Mouse (Mus musculus) 416B (cell line): ENCODE measurements around the gene Ehd3.

Experiments used
- DNase-seq: peaks from one replicate; pipeline ENCODE4 v3.0.0; 2011; ENCODE audit warnings: low read depth

Ehd3 gene

DNA sequence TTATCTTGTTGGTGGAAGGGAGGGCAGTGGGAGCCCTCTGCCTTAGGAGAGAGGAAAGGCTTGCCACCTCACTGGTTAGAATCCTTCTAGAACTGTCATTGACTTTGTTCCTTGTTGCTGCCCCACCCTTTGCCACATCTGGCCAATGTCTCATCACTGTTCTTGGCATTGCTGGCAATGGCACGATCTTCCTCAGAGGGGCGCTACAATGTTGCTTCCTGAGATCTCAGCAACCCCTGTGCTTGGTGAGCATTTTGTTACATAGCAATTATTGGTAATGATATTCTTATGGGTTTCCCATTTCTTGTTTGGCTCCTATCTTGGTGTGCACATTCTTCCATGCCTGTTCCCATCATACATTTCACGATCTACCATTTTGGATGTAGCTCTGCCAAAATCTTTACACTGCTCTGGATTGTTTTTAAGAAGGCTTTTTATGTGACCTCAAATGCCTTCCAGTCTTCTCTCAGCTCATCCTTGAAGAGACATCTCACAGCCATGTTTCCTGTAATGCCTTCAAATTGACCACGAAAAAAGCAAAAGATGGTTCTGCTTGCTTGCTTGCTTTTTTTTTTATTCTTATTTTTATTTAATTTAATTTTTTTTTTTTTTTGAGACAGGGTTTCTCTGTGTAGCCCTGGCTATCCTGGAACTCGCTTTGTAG is at the start of gene Ehd3:
TSS of gene Ehd3 (plus strand) at position 614 of the 664 bp plus-strand sequence.
- DNase-seq = no peak

DNA sequence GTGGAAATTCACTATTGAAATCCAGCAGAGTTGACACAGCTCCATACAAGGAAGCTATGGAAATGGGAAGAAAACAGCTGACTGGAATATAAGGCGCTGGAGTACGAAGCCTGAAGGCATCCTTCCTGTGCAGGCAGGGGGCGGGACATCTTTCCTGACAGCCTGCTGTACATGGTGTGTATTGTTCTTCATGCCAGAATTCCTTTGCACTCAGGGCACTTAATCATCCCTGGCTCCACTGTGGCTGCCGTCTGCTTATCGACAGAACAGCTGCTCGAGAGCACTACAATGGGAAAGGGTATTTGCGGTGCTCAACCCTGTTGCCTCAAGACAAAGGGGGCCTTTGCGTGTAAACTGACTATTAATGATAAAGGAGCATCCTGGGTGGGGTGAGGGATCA is 33.0 kb upstream of the Ehd3 start:
- no peak for DNase-seq

- DNase-seq = no peak
These were observed 17.2 kb upstream of the Ehd3 start for GRCm38 (mm10) chr17:73786642-73787311.

GRCm38 (mm10) chr17:73790284-73791020 is 13.5 kb upstream of the Ehd3 start:
- DNase-seq = no peak

- DNase-seq = no peak
These were observed 7.1 kb upstream of the Ehd3 start for GRCm38 (mm10) chr17:73796789-73797188.

DNA sequence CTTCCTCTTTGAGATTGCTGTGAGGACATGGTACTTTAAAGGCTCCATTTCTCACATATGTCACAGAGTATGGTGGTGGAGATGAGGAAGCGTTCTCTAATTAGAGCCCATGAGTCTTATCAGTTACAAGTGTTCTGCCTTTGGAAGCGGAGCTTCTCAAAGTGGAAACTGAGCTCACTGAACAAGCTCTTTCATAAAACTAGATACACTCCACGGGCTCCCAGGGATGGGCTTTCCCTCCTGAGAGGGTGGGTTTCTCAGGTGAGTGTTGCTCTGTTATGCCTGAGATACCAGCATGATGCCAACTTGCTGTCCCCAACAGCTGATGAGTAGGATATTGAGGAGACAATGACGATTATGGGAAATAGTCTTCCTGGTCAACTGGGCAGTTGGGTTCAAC is 6.2 kb upstream of the Ehd3 start:
- DNase-seq = no peak

GRCm38 (mm10) chr17:73804592-73805271 is 798 bp downstream of the Ehd3 start:
- no peak for DNase-seq

- no peak for DNase-seq
These were observed 2.4 kb downstream of the Ehd3 start for GRCm38 (mm10) chr17:73806331-73806730.

- no peak for DNase-seq
These were observed 3.3 kb downstream of the Ehd3 start for GRCm38 (mm10) chr17:73807211-73807610.

GRCm38 (mm10) chr17:73808431-73808830 is 4.5 kb downstream of the Ehd3 start:
- DNase-seq = no peak

GRCm38 (mm10) chr17:73810801-73811200 is 6.9 kb downstream of the Ehd3 start:
- no peak for DNase-seq

GRCm38 (mm10) chr17:73811566-73811965 is 7.6 kb downstream of the Ehd3 start:
- no peak for DNase-seq

GRCm38 (mm10) chr17:73813031-73813660 is 9.2 kb downstream of the Ehd3 start:
- DNase-seq = no peak

- DNase-seq = no peak
These were observed 10.7 kb downstream of the Ehd3 start for GRCm38 (mm10) chr17:73814500-73815190.

DNA sequence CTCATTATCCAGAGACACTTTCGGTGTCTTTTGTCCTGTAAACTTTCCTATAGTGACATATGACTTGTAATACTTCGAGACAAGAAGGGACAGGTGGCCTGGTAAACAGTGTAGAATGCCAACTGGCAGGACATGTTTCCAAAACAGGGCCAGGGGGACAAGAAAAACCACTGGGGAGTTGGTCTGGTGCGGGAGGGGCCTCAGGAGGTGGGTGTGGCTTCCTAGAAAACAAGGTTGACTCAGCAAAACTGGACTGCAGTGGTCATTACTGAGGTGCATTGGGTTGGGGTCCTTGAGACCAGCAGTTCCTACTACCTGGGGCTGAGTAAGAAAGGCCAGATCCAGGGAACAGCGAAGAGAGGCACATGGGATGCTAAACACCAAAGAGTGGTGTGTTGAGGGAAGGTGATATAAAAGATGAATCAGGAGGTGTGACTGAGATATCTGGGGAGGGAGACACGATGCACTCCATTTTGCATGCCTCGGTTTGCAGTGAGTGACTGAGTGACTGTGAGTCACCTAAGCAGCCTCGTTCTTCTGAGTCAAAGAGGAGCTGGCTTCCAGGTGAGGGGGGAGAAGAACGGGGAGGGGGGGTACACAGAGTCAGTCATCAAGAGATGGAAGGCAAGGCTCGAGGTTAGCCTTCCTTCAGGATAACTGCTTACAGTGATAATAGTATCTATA is 13.9 kb downstream of the Ehd3 start:
- DNase-seq = no peak

DNA sequence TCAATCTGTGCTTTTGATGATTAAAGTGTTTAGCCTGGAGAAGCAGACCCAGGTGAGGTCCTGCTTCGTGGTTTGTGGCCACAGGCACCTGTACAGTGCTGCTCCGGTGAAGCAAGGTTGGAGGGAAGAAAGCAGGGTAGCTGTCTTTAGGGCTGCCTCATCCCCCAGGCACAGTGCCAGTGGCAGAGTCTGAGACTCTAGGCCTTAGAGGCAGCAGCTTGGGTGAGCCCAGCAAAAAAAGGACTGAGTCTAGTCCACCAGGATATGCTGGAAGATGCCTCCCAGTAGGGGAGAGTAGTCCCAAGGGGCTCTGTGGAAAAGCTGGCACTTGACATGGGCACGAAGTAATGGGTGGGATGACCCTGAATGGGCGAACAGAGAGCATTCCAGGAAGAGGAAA is 15.0 kb downstream of the Ehd3 start:
- DNase-seq = no peak

DNA sequence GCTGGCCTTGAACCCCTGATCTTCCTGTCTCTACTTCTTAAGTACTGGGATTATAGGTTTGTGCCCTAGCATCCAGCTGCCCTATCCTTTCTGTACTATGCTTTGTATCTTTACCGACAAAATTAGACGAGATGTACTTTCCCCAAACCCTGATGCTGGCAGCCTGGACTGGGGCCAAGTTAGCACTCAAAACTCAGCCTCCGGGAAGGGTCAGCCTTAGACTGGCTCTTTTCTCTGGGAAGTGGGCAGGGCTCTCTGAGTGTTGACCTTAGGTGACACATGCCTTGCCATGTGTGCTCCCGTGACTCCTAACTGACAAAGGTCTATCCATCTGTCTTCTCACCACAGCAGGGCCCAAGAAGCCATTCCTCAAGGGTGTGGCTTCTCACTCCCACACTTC is 16.8 kb downstream of the Ehd3 start:
- no peak for DNase-seq

DNA sequence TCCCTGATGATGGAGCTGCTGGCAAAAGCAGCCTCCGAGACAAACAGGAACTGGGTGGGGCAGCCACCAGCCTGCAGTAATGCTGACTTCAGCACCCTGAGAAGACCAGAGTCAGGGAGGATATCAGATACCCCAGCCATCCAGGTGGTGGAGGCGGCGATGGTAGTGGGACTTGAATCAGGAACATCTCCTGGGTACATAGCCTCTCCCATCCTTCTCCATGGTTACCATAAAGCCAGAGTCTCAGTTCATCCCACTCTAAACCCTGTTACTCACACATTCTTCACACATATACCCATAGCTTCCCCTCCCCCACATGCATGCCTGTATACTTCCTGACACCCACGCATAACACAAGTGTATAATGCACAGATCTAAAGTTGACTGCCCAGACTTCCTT is 18.3 kb downstream of the Ehd3 start:
- DNase-seq = no peak

DNA sequence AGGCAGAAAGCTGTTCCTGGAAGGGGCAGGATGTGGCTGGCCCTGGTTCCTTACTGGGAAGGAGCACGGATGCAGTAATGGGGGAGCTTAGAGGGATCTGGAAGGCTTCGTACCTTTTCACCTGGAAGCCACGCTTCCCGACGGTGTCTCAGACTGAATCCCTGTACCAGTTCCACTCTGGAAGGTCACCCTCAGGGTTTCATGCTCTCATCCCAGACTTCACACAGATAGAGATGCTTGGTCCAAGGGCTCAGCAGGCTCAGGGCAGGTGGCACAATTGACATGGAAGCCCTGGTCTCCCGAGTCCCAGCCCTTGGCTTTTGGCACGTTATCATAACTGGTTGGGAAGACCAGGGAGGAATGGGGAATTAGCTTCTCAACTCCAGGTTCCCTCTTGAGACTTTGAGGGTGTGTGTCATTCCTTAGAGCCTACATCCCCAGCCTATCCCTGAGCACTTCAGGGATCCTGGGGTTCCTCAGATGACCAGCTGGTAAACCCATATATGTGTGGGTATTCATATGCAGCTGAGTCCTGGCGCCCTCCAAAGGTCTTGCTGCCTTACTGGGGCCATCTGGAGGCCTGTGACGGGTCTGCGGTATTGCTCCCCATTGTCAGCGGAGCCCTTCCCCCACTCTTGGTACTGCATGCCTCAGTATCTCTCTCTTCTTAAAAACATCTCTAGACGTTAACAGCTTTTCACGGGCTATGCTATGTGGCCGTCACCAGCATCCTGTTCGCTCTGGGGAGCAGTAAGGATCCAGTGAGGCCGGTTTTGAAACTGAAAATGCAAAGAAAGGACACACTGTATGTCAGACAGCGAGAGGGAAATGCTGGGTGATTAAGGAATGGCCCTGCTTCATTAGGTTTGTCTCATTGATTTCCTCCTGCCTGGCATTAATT is 19.4 kb downstream of the Ehd3 start:
- DNase-seq = no peak

DNA sequence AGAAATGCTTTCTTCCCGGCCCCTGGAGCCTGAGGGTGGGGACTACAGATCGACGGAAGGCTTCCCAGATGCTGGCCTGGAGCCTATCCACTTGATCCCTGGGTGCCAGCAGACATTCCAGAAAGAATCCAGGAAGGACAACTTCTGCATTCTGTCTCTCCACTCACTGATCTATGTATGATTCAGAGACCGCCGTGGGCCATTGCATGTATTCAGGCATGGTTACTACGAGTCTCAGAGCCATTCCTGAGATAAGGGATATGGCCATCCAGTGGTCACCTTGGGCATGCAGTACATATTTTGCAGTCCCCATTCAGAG is 20.0 kb downstream of the Ehd3 start:
- DNase-seq = no peak
